Mouse (Mus musculus): ENCODE data around the gene Pla2g2e.

GRCm38 (mm10) chr4:138889635-138890034, 11.9 kb downstream of the Pla2g2e start:
- TF ChIP-seq GATA1 (IDR thresholded peaks at IDR 0.05; ENCODE audit: borderline replicate concordance, low read length) = no peak
- TF ChIP-seq FLI1 (IDR thresholded peaks at IDR 0.05; ENCODE audit: low read length) = no peak

Data from megakaryocyte, embryonic 14.5 days (primary cell).